Mouse (Mus musculus) embryonic facial prominence, embryonic 11.5 days (tissue): ENCODE measurements at regions not wholly inside any gene's neighbourhood (a gene's known extent, or its start where the extent isn't known, plus 50 kb on each side); places are given as distances from the start of the nearest gene placed in this dataset.

Source experiments
- ATAC-seq: fragments of 200-750 bp; cut with Nextera tagmentation; replicated peaks from 2 replicates; pipeline ENCODE4 v1.8.0; 2017; ENCODE audit warnings: low read depth; ENCODE audit not compliant: insufficient number of reproducible peaks, low FRiP score, low TSS enrichment
- DNase-seq: peaks from one replicate; pipeline ENCODE4 v3.0.0-alpha.2; 2015; ENCODE audit warnings: low spot score
- H3K27ac ChIP-seq: fragments of 300-500 bp; sonication (generic); replicated peaks from 2 replicates; pipeline ENCODE4 v1.5.1; 2014; ENCODE audit warnings: mild to moderate bottlenecking, low read depth, low read length, control low read depth
- H3K27me3 ChIP-seq: fragments of 300-500 bp; sonication (generic); 2 replicates; pipeline ENCODE4 v1.6.1; 2014; ENCODE audit warnings: mild to moderate bottlenecking, low read length, moderate library complexity, mixed read lengths; ENCODE audit not compliant: control insufficient read depth, insufficient read depth
- H3K36me3 ChIP-seq: fragments of 300-500 bp; sonication (generic); replicated peaks from 2 replicates; pipeline ENCODE4 v1.6.1; 2014; ENCODE audit warnings: low read depth, mild to moderate bottlenecking, low read length, moderate library complexity, mixed read lengths; ENCODE audit not compliant: control insufficient read depth, insufficient read depth
- H3K4me1 ChIP-seq: fragments of 300-500 bp; sonication (generic); 2 replicates; pipeline ENCODE4 v1.6.1; 2014; ENCODE audit warnings: low read length, mixed read lengths; ENCODE audit not compliant: control insufficient read depth, insufficient read depth
- H3K4me2 ChIP-seq: fragments of 300-500 bp; sonication (generic); 2 replicates; pipeline ENCODE4 v1.6.1; 2014; ENCODE audit warnings: low read depth, mild to moderate bottlenecking, control low read depth, low read length, moderate library complexity
- H3K4me3 ChIP-seq: fragments of 300-500 bp; sonication (generic); 2 replicates; pipeline ENCODE4 v1.5.1; 2014; ENCODE audit warnings: low read depth, low read length, control low read depth
- H3K9ac ChIP-seq: fragments of 300-500 bp; sonication (generic); replicated peaks from 2 replicates; pipeline ENCODE4 v1.6.1; 2014; ENCODE audit warnings: mild to moderate bottlenecking, control low read depth, low read length
- H3K9me3 ChIP-seq: fragments of 300-500 bp; sonication (generic); replicated peaks from 2 replicates; pipeline ENCODE4 v1.6.1; 2016; ENCODE audit warnings: mild to moderate bottlenecking, low read length, inconsistent platforms, mixed read lengths; ENCODE audit not compliant: control insufficient read depth
- WGBS: fragments of 180-500 bp; shearing (Covaris S2); extraction: QIAGEN DNeasy Blood & Tissue Kit; methylation state at CpG from one replicate; pipeline ENCODE4 v1.1.7; 2014; 5-methylcytosine and 5-hydroxymethylcytosine counted together

DNA sequence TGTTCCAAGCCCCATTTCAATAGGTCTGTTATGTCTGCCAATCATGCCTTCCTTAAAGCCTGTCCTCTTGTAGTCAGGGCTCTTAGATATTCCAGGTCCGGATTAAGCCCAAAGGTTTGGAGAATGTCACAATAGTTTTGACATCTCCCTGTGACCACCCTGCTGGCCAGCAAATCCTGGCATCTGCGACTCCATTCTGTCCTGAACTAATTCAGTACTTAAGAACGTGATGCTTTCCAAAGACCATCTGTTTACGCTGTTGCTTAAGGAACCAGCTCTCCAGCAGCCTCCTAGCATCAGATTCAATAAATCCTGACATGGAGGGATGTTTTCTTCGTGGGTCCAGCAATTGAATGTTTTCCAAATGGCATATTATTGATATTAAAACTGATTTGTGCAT, 132.7 kb upstream of the Ctbp2 start:
- Histone ChIP-seq H3K4me1 (no peaks in the 10 kb centered on the region), H3K4me2 (no peak overlapping the region), H3K9ac (no peak overlapping the region), H3K36me3 (no peaks in the 10 kb centered on the region), H3K27me3 (no peaks in the 10 kb centered on the region), H3K4me3 (no peak overlapping the region), H3K9me3 (no peaks in the 10 kb centered on the region), H3K27ac (no peak overlapping the region)
- 65% methylated on average over 5 of the region's 5 CpGs for WGBS
- DNase-seq, result no peak
- ATAC-seq, result no peak

DNA sequence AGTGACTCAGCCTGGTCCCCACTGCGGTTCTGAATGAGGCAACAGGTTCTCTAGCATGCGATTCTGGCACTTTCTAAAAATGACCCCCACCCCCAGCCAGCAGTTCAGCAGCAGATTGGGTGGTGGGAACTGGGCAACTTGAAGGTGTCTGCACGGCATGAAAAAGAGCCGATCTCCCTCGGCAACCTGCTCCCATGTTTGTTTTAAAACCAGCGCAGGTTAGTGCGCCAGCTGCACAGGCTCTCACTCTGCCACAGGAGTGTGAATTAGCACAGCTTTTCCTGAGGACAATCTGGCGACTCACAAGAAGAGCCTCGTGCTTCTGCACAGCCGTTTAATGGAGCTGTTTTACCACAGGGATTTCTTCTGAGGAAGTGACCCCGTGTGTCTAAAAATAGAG, 120.4 kb upstream of the Ctbp2 start:
- Histone ChIP-seq H3K27ac (no peak overlapping the region), H3K27me3 (no peaks in the 10 kb centered on the region), H3K4me1 (no peaks in the 10 kb centered on the region), H3K4me3 (no peak overlapping the region), H3K36me3 (no peaks in the 10 kb centered on the region), H3K4me2 (no peak overlapping the region), H3K9me3 (no peaks in the 10 kb centered on the region), H3K9ac (no peak overlapping the region)
- DNase-seq (no peak), ATAC-seq (no peak)
- WGBS, result 56% methylated on average over 11 of the region's 11 CpGs

DNA sequence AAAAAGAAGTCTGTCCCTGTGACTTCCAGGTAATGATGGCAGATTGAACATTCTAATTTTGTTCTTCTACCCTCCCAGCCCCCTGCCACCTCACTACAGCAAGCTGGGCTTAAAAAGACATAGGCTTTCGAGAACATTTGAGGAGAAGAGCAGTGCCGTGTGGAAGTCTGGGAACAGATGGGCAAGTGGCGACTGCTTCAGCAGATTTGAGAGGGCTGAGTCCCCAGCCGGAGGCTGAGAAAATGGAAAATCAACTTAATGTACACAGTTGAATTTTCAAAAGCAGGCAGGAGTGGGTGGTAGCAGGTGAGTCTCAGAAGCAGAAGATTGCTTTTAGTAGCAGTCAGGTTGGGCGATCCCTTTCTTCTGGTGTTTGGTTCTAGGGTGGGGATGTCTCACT, 110.2 kb upstream of the Ctbp2 start:
- Histone ChIP-seq H3K4me2 (no peak overlapping the region), H3K27me3 (no peaks in the 10 kb centered on the region), H3K4me3 (no peak overlapping the region), H3K27ac (no peak overlapping the region), H3K36me3 (no peaks in the 10 kb centered on the region), H3K9ac (no peak overlapping the region), H3K4me1 (no peaks in the 10 kb centered on the region), H3K9me3 (no peaks in the 10 kb centered on the region)
- 88% methylated on average over 5 of the region's 5 CpGs for WGBS
- no peak for DNase-seq
- ATAC-seq, result no peak

DNA sequence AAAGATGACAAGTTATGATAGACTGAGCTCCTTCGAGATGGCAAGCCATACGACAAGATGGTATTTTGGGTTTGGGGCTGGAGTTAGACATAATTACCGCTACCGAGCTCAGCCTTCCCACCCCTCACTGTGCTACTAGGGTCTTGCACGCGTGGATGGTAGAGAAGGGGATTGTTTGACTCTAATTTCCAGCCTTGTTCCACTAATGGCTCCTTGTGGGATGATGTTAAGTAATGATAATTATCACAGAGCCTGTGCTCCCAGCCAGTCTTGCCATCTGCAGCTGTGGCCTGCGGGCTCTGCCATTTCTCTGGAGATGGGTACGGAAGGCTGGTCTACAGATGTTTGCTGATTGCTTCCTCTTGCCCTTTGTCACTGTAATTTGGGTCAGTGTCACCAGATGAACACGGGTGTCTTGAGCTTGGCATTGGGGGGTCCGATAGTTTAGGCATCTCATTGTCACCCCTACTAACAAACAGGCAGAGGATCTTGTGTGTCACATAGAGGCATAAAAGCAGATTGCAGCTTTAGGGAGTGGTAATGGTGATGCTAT, 108.8 kb upstream of the Ctbp2 start:
- Histone ChIP-seq H3K9ac (no peak overlapping the region), H3K27me3 (no peaks in the 10 kb centered on the region), H3K27ac (no peak overlapping the region), H3K4me3 (no peak overlapping the region), H3K36me3 (no peaks in the 10 kb centered on the region), H3K9me3 (no peaks in the 10 kb centered on the region), H3K4me2 (no peak overlapping the region), H3K4me1 (no peaks in the 10 kb centered on the region)
- DNase-seq (no peak), ATAC-seq (no peak)
- 74% methylated on average over 10 of the region's 10 CpGs for WGBS

DNA sequence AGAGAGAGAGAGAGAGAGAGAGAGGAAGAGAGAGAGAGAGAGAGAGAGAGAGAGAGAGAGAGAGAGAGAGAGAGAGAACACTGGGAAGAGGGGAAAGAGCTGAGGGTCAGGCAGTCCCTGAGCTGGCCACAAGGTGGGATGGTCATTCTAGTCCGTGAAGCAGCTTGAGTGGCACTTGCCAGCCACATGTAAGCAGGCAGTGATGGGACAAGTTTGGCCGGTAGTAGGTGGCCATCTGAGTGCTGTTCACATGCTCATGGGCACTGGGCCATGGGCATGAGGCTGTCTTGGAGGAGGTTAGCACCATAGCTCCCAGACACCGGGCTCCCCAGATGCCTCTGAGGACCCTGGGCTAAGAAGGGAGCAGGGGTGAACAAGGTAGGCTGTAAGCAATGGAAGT, 106.7 kb upstream of the Ctbp2 start:
- Histone ChIP-seq H3K4me1 (no peaks in the 10 kb centered on the region), H3K27ac (no peak overlapping the region), H3K4me3 (no peak overlapping the region), H3K36me3 (no peaks in the 10 kb centered on the region), H3K9ac (no peak overlapping the region), H3K27me3 (no peaks in the 10 kb centered on the region), H3K4me2 (no peak overlapping the region), H3K9me3 (no peaks in the 10 kb centered on the region)
- ATAC-seq, result no peak
- DNase-seq, result no peak
- WGBS, result 70% methylated on average over 3 of the region's 3 CpGs

DNA sequence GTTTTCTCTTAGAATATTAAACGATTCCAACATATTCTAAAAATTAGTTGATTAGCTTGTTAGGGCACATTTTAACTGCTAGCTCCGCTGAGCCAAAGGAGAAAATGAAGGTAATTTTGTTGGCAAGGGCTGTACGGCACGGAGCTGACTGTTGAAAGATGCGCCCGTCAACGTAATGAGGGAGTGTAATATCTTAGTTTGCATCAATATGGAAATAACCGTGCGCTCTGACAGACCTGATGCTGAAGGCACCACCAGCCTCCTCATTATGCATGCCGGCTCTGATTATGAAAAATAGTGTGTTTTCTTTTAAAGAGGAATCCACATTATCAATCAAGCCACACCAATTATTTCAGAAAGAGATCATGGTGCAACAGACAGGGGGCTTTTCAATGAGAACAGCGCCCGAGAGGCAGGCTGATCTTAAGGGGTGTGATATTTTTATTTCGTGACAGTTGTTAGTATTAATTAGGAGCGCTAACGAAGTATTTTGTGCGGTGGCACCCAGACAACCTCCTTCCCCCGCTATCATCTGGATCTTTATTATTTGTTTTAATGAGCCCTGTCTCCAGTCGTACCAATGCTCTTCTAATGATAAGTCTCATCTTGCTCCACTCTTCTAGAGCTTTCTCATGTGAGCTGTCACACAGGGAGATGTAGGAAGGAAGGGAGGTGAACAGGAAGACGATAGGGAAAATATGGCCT, 99.9 kb upstream of the Ctbp2 start:
- H3K4me1 ChIP-seq, result no peaks in the 10 kb centered on the region
- H3K36me3 ChIP-seq, result no peaks in the 10 kb centered on the region
- H3K9me3 ChIP-seq, result no peaks in the 10 kb centered on the region
- no peak overlapping the region for H3K27ac ChIP-seq
- 90% methylated on average over 19 of the region's 19 CpGs for WGBS
- ATAC-seq (no peak), DNase-seq (no peak)
- H3K4me2 ChIP-seq, result no peak overlapping the region
- H3K27me3 ChIP-seq, result no peaks in the 10 kb centered on the region
- no peak overlapping the region for H3K4me3 ChIP-seq
- no peak overlapping the region for H3K9ac ChIP-seq

DNA sequence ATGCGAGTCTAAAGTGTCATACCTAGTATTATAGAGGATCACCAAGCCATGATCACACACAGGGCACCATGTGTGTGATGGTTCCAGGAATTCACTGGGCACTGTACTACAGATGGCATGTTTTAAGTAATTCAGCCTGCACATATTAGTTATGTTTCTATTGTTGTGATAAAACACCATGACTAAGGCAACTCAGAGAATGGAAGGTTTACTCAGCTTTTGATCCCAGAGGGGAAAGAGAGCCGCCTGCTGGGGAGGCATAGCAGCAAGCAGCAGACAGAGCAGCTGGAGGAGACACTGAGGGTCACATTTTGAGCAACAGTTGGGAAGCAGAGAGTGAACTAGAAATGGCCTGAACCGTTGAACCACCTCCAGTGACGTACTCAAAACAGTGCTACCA, 88.2 kb upstream of the Ctbp2 start:
- H3K9ac ChIP-seq, result no peak overlapping the region
- 73% methylated on average over 4 of the region's 4 CpGs for WGBS
- no peak overlapping the region for H3K27ac ChIP-seq
- H3K36me3 ChIP-seq, result no peaks in the 10 kb centered on the region
- DNase-seq (no peak), ATAC-seq (no peak)
- H3K27me3 ChIP-seq, result no peaks in the 10 kb centered on the region
- no peaks in the 10 kb centered on the region for H3K9me3 ChIP-seq
- H3K4me1 ChIP-seq, result no peaks in the 10 kb centered on the region
- H3K4me2 ChIP-seq, result no peak overlapping the region
- no peak overlapping the region for H3K4me3 ChIP-seq

DNA sequence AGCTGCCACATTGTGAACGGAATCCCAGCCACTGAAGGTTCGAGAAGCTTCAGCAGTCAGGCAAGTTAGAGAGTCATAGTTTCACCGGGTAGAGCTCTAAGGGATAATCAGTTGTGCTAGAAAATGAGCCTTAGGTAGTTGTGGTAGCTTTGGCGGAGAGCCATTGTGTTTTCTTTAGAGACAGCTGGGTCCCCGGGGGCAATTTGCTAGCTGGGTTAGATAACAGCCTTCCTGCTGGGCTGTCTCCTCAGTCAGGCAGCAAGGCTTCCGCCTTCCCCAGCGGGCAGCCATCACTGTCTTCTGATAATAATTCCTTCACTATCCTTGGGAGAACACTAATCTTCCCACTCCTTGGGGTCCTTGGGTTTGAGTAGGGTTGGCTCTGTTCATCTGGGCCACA, 81.5 kb upstream of the Ctbp2 start:
- H3K27ac ChIP-seq, result no peak overlapping the region
- under 1% methylated on average over 7 of the region's 7 CpGs for WGBS
- no peak overlapping the region for H3K4me3 ChIP-seq
- no peak overlapping the region for H3K9ac ChIP-seq
- DNase-seq, result no peak
- ATAC-seq, result no peak
- H3K27me3 ChIP-seq, result no peaks in the 10 kb centered on the region
- H3K4me1 ChIP-seq, result no peaks in the 10 kb centered on the region
- H3K9me3 ChIP-seq, result no peaks in the 10 kb centered on the region
- no peak overlapping the region for H3K4me2 ChIP-seq
- H3K36me3 ChIP-seq, result no peaks in the 10 kb centered on the region
